Mouse (Mus musculus) 3T3-L1 (cell line): Measurements from ENCODE around the gene Fmo2.

Experiments used
- DNase-seq: peaks from one replicate; pipeline ENCODE4 v3.0.0-alpha.2; 2015; ENCODE audit warnings: low read depth, low spot score

The Fmo2 gene

GRCm38 (mm10) chr1:162891980-162892451, 6.5 kb downstream of the Fmo2 start:
- DNase-seq, result peak; percentile 75

DNA sequence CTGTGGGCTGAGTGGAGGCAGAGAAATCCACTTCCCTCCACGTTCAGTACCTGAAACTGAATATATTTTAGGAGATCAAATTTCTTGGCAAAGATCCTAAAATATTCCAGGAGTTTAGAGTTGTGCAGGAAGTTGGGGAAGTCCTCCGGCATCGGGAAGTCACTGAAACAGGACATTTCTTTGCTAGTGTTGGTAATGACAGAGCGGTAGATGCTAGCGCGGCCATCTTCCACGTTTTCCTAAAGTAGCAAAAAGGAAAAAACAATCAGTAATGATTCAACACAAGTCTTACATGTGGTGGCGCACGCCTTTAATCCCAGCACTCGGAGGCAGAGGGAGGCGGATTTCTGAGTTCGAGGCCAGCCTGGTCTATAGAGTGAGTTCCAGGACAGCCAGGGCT, 9.9 kb downstream of the Fmo2 start:
- DNase-seq, result no peak

DNA sequence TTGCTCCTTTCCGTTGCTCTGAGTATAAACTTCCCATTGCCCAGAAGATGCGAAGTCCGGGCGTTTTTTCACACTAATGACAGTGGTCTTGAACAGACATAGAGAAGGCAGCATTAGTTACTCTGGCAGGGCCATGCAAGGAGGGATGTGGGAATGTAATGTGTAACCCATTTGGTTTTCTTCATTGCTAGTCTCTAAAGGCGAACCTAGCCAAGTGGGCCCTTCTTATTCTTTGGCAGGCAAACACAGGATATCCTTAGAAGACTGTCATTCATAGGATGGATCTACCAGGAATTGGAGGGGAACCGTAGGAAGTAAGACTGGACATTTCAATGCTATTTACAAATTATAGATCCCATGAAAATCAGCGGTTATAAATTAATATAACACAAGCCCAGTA, 10.9 kb downstream of the Fmo2 start:
- no peak for DNase-seq

- no peak for DNase-seq
Observed at GRCm38 (mm10) chr1:162886138-162886816, 12.2 kb downstream of the Fmo2 start.

DNA sequence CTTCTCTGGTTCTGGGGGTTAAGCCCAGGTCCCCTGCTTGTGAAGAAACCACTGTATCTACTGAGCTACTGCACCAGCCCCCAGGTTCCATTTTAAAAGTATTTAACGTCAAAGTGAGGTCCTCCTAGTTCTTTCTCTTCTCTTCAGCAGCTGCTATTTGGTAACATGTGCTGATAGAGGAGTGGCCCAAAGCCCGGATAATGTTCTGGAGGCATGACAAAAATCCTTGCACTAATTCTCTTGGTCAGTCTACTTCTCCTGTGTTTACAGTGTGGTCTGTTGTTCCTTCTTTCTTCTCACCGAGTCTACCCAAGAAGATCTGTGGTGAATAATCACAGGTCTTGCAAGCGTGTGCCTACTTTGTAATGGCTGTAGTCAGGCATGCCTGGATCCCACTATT, 15.8 kb downstream of the Fmo2 start:
- DNase-seq, result no peak

- DNase-seq, result peak; percentile 72
Observed at GRCm38 (mm10) chr1:162879595-162880369, 18.7 kb downstream of the Fmo2 start.

GRCm38 (mm10) chr1:162875091-162875490, 23.4 kb downstream of the Fmo2 start:
- DNase-seq, result no peak

DNA sequence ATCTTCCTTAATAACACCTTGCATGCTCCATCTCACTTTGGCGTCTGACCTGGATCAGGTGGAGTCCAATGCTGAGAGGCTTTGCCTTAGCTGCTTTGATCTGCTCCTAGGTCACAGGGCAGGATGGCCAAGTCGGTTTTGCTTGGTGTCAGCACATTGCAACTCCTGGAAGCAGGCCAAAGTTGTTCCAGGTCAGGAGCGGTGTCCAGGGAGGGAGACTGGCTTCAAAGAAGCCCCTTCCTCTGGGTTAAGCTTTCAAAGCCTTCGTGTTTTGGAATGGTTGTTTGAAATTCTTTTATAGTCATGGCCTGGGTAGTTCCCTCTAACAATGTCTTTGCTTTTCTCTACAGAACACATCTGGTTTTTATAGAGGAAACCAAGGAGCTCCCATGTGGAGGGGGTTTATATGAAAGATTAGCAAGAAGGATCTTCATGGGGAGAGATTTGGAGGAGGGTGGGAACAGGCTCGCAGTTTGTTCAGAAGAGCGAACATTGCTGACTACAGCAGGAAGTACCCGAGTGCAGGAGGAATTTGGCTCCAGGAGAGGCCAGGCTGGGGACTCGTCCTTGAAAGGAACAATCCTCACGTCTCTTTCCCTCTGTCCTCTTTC, 26.7 kb downstream of the Fmo2 start:
- no peak for DNase-seq

- DNase-seq, result no peak
Observed at GRCm38 (mm10) chr1:162870978-162871377, 27.5 kb downstream of the Fmo2 start.

DNA sequence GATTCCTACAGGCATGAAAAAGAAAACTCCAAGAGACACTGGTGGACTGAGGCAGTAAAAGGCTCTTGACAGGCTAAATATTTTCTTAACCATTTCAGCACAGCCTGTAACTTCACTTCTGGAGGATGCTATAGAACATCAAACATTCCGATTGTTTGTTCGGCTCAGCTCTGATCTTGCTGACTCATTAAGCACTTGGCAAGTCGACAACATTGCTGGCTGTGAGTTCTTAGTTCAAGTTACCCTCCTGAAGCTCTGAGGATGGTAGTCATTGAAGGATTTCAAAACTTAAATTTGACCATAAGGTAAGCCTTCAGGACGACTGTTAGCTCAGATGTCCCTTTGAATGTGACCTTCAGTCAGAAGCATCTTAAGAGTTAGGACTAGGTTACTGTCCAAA, 31.1 kb downstream of the Fmo2 start:
- peak; percentile 10 for DNase-seq

DNA sequence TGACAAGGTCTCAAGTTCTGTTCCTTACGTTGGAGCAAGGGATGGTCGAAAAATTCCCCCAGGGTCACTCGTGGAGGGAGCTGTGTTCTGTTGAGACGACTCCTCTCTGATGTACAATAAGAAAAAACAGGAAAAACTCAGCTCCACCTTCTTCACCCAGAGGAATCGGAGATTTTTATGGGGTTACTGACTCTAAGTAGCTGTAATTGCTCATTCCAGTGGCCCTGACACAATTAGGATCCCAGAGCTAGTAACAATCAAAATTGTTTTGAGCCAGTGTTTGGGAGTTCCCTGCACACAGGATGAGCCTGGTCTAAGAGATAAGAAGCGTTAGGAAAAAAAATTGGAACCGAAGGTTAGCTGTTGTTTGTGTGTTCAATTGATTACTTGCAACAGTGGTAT, 32.2 kb downstream of the Fmo2 start, which contains the start of gene Fmo1:
Fmo1 (minus strand) TSS at position 331 of the 402 bp plus-strand sequence.
- no peak for DNase-seq

GRCm38 (mm10) chr1:162865493-162865830, 33.1 kb downstream of the Fmo2 start:
- DNase-seq, result no peak

DNA sequence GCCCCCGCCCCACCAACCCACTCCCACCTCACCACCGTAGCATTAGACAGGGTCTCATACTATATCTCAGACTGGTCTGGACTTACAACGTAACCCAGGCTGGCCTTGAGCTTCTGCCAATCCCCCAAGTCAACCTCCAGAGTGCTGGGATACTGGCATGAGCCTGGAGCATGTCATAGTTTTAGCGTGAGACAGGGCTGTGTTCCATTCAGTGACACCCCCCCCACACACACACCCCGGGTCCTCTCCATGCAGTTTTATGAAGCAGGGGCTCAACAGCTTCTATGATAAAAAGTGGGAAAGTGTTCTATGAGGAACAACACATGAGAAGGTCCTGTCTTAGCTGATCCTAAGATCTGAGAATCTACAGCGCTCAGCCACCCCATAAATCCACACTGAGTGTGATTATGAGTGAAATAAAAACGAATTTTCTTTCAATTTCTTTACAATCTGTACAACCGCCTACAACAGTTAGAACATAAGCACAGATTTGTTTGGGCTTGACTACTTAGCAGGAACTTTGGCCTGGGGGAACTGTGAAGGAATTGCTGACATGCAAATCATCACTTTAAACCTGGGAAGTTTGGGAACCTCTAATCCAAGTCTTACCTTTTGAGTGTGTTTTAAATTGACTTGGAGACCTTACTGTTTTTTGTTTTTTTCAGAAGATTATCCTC, 33.6 kb downstream of the Fmo2 start:
- no peak for DNase-seq

DNA sequence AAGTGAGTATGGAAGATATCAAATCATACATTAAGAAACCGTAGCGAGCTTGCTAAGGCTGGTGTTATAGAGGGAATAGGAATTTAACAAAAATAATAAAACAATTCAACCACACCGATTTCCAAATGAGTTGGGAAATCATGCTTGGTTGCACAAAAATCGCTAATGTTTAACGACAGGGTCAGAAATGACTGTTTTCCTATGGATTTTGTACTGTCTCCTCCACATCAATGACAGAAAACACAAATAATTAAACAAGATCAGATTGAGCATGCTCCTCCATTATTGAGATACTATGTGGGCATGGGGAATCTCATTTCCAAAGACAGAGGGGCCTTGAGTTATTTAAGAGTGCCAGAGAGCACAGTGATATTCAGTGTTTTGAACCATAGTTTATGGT, 34.2 kb downstream of the Fmo2 start:
- DNase-seq, result no peak

DNA sequence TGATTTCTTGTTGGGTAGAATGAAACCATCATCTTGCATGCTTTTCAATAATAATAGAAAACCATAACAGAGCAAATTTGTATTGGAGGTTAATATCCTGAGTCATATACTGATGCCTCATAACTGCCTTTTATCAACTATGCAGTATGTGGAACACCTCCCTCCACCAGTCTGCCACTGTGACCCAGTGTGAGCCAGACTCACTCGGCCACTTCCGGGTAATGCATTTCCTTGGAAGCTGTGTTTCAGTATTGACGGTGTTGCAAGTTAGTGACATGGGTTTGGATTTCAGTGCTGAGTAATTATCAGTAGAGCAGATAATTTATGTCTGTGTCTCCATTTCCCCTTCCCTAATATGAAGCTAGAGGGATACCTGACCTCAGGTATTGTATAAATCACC, 34.9 kb downstream of the Fmo2 start:
- DNase-seq, result no peak

DNA sequence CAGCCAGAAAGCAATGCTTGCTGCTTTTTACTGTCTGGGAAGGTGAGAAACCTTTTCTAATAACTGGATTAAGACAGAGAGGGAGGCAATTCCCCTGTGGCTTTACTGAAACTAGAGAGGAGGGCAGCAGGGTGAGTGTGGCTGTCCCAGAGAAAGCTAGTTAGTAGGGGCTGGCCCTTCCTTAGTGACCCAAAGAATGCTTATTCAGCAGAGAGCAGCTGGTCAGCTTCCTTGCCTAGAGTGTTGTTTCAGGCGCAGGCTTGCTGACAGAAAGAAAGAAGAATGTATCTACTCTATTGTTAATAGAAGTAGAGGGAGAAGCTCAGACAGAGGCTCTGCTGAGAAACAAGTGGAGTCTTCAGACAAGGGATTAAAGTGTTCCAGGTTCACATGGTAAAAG, 36.2 kb downstream of the Fmo2 start:
- no peak for DNase-seq

DNA sequence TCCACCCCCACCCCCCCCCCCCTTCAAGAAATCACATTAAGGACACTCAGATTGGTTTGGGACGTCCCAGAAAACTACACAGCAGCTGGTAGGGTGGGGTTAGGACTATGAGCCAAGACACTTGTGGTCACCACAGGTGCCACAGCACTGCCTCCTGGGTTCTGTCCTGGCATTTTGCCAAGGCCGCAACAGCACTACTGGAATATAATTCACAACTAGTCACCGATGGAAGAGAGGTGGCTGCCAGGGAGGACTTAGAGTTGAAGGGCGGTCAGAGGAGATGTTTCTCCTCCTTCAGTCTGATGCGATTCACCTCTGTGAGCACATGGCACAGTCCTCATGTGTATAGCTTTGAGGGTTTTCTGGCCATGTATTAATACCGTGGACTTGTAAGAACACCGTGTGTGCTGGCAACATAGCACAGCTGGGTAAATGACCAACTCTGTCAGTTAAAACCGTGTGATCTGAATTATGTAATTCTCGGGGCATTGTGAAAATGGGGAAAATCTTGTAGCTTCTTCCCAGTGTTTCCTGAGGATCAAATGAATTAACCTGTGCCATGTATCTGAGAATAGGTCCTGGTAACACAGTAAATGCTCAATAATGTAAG, 38.4 kb downstream of the Fmo2 start:
- no peak for DNase-seq

DNA sequence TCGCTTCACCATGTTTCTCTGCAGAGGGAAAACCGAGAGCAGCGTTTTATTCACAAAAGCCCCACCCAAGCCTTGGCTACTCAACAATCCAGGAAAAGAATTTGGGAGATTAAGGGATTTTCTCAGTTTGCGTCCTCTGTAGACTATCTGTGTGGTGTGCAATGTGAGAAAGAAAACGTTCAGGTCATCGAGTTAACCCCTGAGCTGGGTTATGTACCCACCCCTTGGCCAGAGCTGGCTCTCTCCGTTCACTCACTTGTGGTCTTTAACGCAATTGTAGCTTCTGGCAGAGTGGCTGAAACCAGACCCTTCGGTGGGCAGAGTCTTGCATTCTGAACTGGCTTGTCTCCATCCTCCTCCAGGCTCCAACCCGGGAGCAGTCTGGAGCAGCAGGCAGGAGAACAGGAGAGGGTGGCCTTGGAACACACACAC, 39.0 kb downstream of the Fmo2 start:
- no peak for DNase-seq

- no peak for DNase-seq
Observed at GRCm38 (mm10) chr1:162858748-162859130, 39.8 kb downstream of the Fmo2 start.

- no peak for DNase-seq
Observed at GRCm38 (mm10) chr1:162857766-162858747, 40.5 kb downstream of the Fmo2 start.
